Mouse (Mus musculus) bone marrow macrophage, adult 2 months (primary cell): ENCODE results near the gene Fsd2.

Source experiments
- CTCF ChIP-seq: IDR thresholded peaks from 2 replicates; pipeline ENCODE4 v1.5.1; 2012; ENCODE audit warnings: low read depth, mild to moderate bottlenecking, low read length, moderate library complexity
- POLR2A ChIP-seq: IDR thresholded peaks from 2 replicates; pipeline ENCODE4 v1.6.1; 2012; ENCODE audit warnings: mild to moderate bottlenecking, low read depth, low read length, borderline replicate concordance

- TF ChIP-seq CTCF (no peak), POLR2A (no peak)
These were observed 69.6 kb downstream of the Fsd2 start for GRCm38 (mm10) chr7:81497171-81497570.
